Mouse (Mus musculus): ENCODE measurements at regions not wholly inside any gene's neighbourhood (a gene's known extent, or its start where the extent isn't known, plus 50 kb on each side); places are given as distances from the start of the nearest gene placed in this dataset.
A peak's percentile ranks its signal among the peaks of the same experiment; 100 is the strongest.

DNA sequence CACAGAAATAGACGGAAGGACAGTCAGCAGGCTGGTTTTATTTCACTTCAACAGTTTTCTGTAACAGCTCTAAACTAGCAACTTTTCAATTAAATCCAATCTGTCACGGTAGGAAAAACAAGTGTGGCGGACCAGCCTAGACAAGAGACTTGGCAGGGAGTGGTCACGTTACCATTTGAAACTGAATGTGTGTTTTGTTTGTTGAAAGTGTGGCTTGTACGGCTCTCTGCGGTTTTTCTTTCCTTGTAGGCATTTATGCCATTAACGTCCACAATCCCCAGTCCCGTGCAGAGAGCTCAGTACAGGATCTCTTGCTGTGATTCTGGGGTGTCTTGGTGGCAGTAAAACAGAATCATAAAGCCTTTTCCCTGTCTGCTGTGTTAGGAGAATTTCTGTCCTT, 311.9 kb upstream of the Nrip1 start:
- Histone ChIP-seq H3K4me1 (ENCODE audit: control insufficient read depth, insufficient read depth, low read length) (no peaks in the 10 kb centered on the region), H3K27ac (ENCODE audit: insufficient read depth, low read length) (no peak overlapping the region), H3K4me3 (replicated peaks; ENCODE audit: insufficient read depth, low read depth, low read length) (no peak overlapping the region), H3K27me3 (ENCODE audit: control insufficient read depth, insufficient read depth, low read length) (no peaks in the 10 kb centered on the region; the same call in 1 of the 2 replicates)
- WGBS = 13% methylated on average over 8 of the region's 8 CpGs
- DNase-seq = no peak
- TF ChIP-seq POLR2A (IDR thresholded peaks at IDR 0.05; ENCODE audit: borderline replicate concordance, insufficient read depth, low read length) = no peak
- no peak for TF ChIP-seq CTCF (IDR thresholded peaks at IDR 0.05; ENCODE audit: borderline replicate concordance, insufficient read depth, low read depth, low read length)

DNA sequence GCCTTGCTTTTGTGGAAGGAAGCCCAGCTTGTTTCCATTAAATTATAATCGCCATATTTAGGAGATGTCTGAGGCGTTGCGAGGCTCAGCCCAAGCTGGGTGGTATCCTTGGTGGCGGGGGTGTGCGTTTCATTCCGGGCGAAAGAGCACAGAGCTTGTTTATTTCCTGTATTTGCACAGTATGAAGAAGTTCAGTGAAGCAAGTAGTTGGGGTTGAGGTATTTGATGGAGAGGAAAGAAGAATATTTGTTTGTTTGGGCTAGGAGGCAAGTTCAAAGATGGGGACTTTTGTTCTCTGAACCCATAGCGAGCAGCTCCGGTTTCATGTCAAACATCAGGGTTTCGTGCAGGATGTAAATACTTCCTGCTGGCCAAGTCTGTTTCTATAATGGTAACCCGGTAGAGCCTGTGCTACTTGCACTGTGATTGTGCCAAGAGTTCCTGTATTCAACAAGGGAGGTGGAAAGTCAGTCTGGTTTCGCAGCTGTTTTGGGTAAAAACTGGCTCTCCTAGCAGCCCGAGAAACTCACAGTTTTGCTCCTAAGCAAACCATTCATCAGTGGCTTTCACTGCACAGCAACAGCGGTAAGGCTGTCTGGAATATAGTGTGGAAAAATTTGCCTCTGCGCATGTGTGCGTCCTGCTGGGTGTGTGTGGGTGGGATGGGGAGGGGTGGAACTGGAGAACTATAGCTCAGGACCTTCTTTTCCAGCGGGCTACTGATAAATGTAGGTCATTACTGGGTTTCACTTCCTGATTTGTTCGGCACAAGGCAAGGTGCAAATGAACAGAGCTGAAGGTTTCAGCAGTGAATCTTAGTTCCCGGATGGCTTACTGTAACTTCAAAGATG, 306.7 kb upstream of the Nrip1 start:
- 46% methylated on average over 19 of the region's 19 CpGs for WGBS
- Histone ChIP-seq H3K27ac (ENCODE audit: insufficient read depth, low read length) (no peak overlapping the region), H3K27me3 (ENCODE audit: control insufficient read depth, insufficient read depth, low read length) (no peaks in the 10 kb centered on the region), H3K4me1 (ENCODE audit: control insufficient read depth, insufficient read depth, low read length) (no peaks in the 10 kb centered on the region), H3K4me3 (replicated peaks; ENCODE audit: insufficient read depth, low read depth, low read length) (peak overlapping the region; percentile 21)
- TF ChIP-seq POLR2A (IDR thresholded peaks at IDR 0.05; ENCODE audit: borderline replicate concordance, insufficient read depth, low read length) = no peak
- no peak for TF ChIP-seq CTCF (IDR thresholded peaks at IDR 0.05; ENCODE audit: borderline replicate concordance, insufficient read depth, low read depth, low read length)
- peak in 1 of 2 experiments; percentile 3 for DNase-seq

DNA sequence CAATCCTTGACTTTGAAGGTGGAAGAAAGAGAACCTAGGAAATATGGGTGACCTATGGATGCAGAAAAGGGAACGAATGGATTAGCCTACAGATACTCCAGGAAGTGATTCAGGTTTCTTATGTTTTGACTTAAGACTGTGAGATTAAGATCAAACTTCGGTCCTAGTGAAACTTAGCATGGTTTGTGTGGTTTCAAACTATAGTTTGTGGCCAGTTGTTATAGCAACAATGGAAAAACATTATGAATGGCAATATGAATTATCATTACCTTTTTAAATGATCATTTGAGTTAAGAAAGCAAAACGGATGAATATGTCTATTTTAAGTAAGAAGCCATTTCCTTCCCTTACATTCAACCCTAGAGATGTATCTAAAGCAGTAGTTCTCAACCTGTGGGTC, 305.3 kb upstream of the Nrip1 start:
- no peaks in the 10 kb centered on the region for H3K4me1 ChIP-seq (ENCODE audit: control insufficient read depth, insufficient read depth, low read length)
- H3K27me3 ChIP-seq (ENCODE audit: control insufficient read depth, insufficient read depth, low read length) = no peaks in the 10 kb centered on the region
- no peak overlapping the region for H3K4me3 ChIP-seq (replicated peaks; ENCODE audit: insufficient read depth, low read depth, low read length)
- 92% methylated on average over 3 of the region's 3 CpGs for WGBS
- no peak for TF ChIP-seq POLR2A (IDR thresholded peaks at IDR 0.05; ENCODE audit: borderline replicate concordance, insufficient read depth, low read length)
- TF ChIP-seq CTCF (IDR thresholded peaks at IDR 0.05; ENCODE audit: borderline replicate concordance, insufficient read depth, low read depth, low read length) = no peak
- DNase-seq = no peak
- H3K27ac ChIP-seq (ENCODE audit: insufficient read depth, low read length) = no peak overlapping the region

DNA sequence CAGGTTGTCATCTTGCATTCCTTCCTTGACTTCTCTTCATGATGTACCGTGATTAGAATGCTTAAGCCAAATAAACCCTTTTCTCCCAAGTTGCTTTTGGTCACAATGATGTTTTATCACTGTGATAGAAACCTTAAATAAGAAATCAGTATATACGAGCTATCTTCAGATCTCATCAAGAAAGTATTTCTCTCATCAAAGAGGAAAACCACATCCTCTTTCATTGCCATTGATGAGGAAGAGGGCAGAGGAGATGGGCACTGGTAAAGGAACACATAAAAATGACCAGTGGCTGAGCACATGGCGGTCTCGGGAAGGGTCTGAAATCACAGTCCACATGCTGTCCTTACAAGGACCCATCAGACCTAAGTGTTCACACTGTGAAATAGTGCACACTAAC, 296.2 kb upstream of the Nrip1 start:
- Histone ChIP-seq H3K27ac (ENCODE audit: insufficient read depth, low read length) (no peak overlapping the region), H3K4me3 (replicated peaks; ENCODE audit: insufficient read depth, low read depth, low read length) (no peak overlapping the region), H3K27me3 (ENCODE audit: control insufficient read depth, insufficient read depth, low read length) (no peaks in the 10 kb centered on the region), H3K4me1 (ENCODE audit: control insufficient read depth, insufficient read depth, low read length) (no peaks in the 10 kb centered on the region)
- no peak for TF ChIP-seq CTCF (IDR thresholded peaks at IDR 0.05; ENCODE audit: borderline replicate concordance, insufficient read depth, low read depth, low read length)
- TF ChIP-seq POLR2A (IDR thresholded peaks at IDR 0.05; ENCODE audit: borderline replicate concordance, insufficient read depth, low read length) = no peak
- WGBS = 95% methylated on average over 4 of the region's 4 CpGs
- no peak for DNase-seq

DNA sequence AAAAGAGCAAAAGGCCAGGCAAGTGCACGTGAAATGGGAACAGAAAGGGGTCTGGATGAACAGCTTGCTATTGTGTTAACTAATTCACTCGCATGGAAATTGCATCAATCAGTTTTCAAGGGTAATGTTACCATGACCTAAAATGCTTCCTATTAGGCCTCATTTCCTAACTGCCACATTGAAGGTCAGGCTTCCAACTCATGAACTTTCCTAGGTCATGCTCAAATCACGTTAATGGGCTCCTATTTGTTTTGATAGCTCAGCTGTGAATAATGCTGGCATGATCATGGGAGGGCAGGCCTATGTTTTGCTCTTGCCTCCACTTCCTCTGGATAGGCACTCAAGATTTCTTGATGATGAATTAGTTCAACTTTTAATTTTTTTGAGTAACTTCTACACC, 293.4 kb upstream of the Nrip1 start:
- no peaks in the 10 kb centered on the region for H3K27me3 ChIP-seq (ENCODE audit: control insufficient read depth, insufficient read depth, low read length)
- H3K4me1 ChIP-seq (ENCODE audit: control insufficient read depth, insufficient read depth, low read length) = no peaks in the 10 kb centered on the region
- TF ChIP-seq CTCF (IDR thresholded peaks at IDR 0.05; ENCODE audit: borderline replicate concordance, insufficient read depth, low read depth, low read length) (no peak), POLR2A (IDR thresholded peaks at IDR 0.05; ENCODE audit: borderline replicate concordance, insufficient read depth, low read length) (no peak)
- WGBS = 58% methylated on average over 3 of the region's 3 CpGs
- H3K4me3 ChIP-seq (replicated peaks; ENCODE audit: insufficient read depth, low read depth, low read length) = no peak overlapping the region
- no peak for DNase-seq
- no peak overlapping the region for H3K27ac ChIP-seq (ENCODE audit: insufficient read depth, low read length)

DNA sequence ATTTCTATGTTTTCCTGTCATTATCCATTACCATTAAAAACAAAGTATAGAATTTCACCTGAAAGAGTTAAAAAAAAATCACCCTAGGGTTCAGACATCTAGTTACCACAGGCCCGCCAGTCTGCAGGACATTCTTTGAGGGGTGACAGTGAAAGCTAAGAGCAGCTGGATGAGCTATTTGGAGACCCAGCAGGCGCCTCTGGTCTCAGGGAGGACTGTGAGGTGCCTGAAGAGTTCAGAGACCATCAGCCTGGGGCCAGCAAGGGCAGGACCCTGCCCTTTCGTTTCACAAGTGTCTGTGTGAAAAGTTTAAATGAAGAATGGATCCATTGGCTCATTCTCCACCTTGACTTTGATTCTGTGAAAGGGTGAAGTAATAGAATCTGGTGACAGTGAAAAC, 281.5 kb upstream of the Nrip1 start:
- Histone ChIP-seq H3K27ac (ENCODE audit: insufficient read depth, low read length) (no peak overlapping the region), H3K4me3 (replicated peaks; ENCODE audit: insufficient read depth, low read depth, low read length) (no peak overlapping the region), H3K4me1 (ENCODE audit: control insufficient read depth, insufficient read depth, low read length) (no peaks in the 10 kb centered on the region), H3K27me3 (ENCODE audit: control insufficient read depth, insufficient read depth, low read length) (no peaks in the 10 kb centered on the region)
- TF ChIP-seq POLR2A (IDR thresholded peaks at IDR 0.05; ENCODE audit: borderline replicate concordance, insufficient read depth, low read length) = no peak
- no peak for TF ChIP-seq CTCF (IDR thresholded peaks at IDR 0.05; ENCODE audit: borderline replicate concordance, insufficient read depth, low read depth, low read length)
- DNase-seq = no peak
- WGBS = 42% methylated on average over 3 of the region's 3 CpGs

DNA sequence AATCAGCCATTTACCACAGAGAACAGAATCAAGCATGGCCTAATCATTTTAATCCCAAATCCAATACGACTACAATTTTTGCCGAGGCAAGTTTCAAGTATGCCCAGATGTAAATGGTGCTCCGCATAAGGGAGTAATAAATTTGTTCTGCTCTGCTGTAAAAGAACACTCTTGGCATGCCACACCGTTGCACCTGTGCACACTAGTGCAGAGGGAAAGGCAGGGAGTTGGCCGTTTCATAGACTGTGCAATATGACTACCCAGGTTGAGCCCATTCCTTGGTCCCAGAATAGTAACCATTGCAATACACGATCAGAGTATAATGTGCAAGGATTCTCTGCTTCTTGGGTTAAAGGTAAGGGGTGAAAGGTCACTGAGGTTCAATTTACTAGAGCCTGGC, 270.7 kb upstream of the Nrip1 start:
- Histone ChIP-seq H3K4me3 (replicated peaks; ENCODE audit: insufficient read depth, low read depth, low read length) (no peak overlapping the region), H3K27ac (ENCODE audit: insufficient read depth, low read length) (no peak overlapping the region), H3K4me1 (ENCODE audit: control insufficient read depth, insufficient read depth, low read length) (no peaks in the 10 kb centered on the region), H3K27me3 (ENCODE audit: control insufficient read depth, insufficient read depth, low read length) (no peaks in the 10 kb centered on the region)
- WGBS = 89% methylated on average over 6 of the region's 6 CpGs
- TF ChIP-seq POLR2A (IDR thresholded peaks at IDR 0.05; ENCODE audit: borderline replicate concordance, insufficient read depth, low read length) (no peak), CTCF (IDR thresholded peaks at IDR 0.05; ENCODE audit: borderline replicate concordance, insufficient read depth, low read depth, low read length) (no peak)
- DNase-seq = no peak

DNA sequence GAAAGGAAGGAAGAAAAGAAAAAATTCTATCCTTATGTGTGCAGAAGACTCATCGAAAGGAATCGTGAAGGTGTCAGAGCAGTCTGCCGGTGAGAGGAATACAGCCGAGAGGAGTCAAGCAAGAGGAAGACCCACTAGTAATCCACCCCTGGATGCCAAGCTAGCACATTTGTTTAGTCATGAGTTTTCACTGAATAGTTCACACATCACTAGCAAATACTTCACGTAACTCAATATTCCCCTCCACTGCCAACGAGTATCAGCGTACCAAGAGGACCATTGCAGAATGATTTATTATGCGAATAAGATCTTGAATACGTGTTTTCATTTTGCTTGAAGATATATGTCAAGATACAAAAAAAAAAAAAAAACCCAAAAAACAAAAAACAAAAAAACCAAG, 270.2 kb upstream of the Nrip1 start:
- TF ChIP-seq POLR2A (IDR thresholded peaks at IDR 0.05; ENCODE audit: borderline replicate concordance, insufficient read depth, low read length) (no peak), CTCF (IDR thresholded peaks at IDR 0.05; ENCODE audit: borderline replicate concordance, insufficient read depth, low read depth, low read length) (no peak)
- H3K4me3 ChIP-seq (replicated peaks; ENCODE audit: insufficient read depth, low read depth, low read length) = no peak overlapping the region
- H3K27me3 ChIP-seq (ENCODE audit: control insufficient read depth, insufficient read depth, low read length) = no peaks in the 10 kb centered on the region
- 95% methylated on average over 9 of the region's 9 CpGs for WGBS
- H3K27ac ChIP-seq (ENCODE audit: insufficient read depth, low read length) = no peak overlapping the region
- H3K4me1 ChIP-seq (ENCODE audit: control insufficient read depth, insufficient read depth, low read length) = no peaks in the 10 kb centered on the region
- DNase-seq = no peak

Data from cerebellum, adult 2 months (tissue).